Mouse (Mus musculus): ENCODE data around the gene Zfp503. TPM values are rescaled to one million over a fixed set of nuclear protein-coding genes. Genes with fewer than 3 reads are reported as not detected.

Gene Zfp503
- not detected for polyA plus RNA-seq (2017; shearing (Covaris generic))

GRCm38 (mm10) chr14:21989291-21989913 lies at the start of gene Zfp503:
Zfp503 (minus strand) TSS chr14:21989601.

GRCm38 (mm10) chr14:22019252-22019948 lies 30.0 kb upstream of the Zfp503 start, which contains the start of gene Lrmda:
Lrmda (plus strand) TSS chr14:22019712.

Other genes starting within 250 kb of the Zfp503 start
- 8.8 TPM for gene Samd8, start 239.1 kb downstream of the Zfp503 start, polyA plus RNA-seq (2017; shearing (Covaris generic))
- not detected for gene Dusp13, start 238.4 kb downstream of the Zfp503 start, polyA plus RNA-seq (2017; shearing (Covaris generic))
- 177 TPM for gene Vdac2, start 164.4 kb downstream of the Zfp503 start, polyA plus RNA-seq (2017; shearing (Covaris generic))
- 30.0 TPM for gene Comtd1, start 140.6 kb downstream of the Zfp503 start, polyA plus RNA-seq (2017; shearing (Covaris generic))
- not detected for gene Lrmda, start 30.1 kb upstream of the Zfp503 start, polyA plus RNA-seq (2017; shearing (Covaris generic))